Mouse (Mus musculus) spleen, postnatal 36 days (tissue): Measurements from ENCODE around the gene Rtl5.

Experiments used
- DNase-seq, 2 experiments: peaks; one replicate each; pipeline ENCODE4 v3.0.0; 2022; ENCODE audit warnings: low spot score in 2 of 2, mixed read lengths in 1 of 2

The Rtl5 gene

DNA sequence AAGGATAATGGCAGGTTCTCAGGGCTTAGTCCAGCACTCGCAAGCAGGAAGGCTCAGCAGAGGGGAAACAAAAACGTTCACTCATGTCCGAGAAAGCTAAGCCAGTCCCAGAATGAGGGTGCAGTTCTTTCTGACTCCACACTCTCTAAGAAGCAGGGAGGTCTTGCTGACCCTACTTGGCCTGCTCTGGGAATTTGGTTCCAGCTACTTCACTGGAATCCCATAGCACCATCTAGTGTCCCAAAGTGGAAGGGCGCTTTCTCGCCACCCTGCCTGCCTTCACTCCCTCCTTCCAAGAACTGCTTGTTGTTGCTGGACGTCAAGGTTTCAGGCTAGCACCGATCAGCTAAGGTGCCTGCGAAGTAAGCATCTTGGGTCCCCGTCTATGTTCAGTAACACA lies 5.0 kb downstream of the Rtl5 start:
- peak; percentile 27 for DNase-seq

DNA sequence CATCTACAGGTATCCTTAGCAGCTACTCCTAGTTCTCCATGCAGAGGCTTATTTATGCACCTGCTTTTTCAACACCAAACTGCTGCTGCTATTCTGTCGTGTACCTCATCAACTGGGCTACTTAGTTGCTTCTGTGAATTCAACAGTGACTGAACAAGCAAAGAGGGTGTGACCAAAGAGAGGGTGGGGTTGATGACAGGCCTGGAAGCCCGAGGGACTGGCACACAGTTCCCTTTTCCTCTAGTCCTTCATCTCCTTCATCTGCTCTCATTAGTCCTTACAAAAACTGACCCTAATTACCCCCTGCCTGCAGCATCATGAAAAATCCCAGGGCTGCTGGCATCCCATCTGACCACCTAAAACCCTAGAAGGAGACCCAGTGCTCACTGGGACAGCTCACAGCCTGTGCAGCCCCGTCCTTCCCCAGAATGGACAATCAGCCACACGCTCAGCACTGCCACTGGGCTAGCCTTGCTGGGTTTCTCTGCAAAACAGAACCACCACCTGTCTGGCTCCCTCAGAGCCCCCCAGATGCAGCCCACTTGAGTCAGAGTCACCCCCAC lies 5.8 kb downstream of the Rtl5 start:
- peak in 1 of 2 experiments; percentile 23 for DNase-seq

DNA sequence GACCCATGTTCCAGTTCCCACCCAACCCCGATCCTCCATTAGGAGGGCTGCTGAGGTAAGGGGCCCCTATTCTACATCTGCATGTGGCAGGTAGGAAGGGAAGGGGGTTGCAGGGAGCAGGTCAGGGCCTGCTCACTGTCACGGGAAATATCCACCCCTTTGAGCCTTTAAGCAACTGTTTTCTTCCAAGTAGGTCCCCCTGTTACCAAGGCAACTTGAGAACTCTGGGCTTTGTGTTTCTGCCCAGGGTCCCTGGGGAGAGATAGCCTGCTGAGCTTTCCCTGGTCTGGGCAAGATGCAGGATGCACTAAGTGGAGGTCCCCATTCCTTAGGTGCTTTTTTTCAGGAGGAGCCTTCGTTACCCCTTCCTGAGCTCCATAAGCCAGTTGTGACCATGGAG lies 7.0 kb downstream of the Rtl5 start:
- DNase-seq = no peak

DNA sequence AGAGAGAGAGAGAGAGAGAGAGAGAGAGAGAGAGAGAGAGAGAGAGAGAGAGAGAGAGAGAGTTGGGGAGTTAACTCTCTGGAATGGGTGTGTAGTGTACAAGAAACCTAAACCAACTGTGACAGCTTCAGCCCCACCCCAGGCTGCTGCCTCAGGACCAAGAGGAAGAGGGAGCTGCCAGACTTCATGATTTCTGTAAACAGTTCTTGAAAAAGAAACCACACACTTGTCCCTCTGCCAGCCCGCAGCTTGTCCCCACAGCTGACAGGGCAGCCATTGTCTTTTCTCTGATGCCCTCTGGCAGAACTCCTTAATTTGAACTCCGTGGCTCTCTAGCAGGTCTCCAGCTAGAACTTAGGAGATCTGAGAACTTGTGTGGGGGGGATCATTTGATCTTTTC lies 10.2 kb downstream of the Rtl5 start:
- DNase-seq = peak; percentile 29 to 34

DNA sequence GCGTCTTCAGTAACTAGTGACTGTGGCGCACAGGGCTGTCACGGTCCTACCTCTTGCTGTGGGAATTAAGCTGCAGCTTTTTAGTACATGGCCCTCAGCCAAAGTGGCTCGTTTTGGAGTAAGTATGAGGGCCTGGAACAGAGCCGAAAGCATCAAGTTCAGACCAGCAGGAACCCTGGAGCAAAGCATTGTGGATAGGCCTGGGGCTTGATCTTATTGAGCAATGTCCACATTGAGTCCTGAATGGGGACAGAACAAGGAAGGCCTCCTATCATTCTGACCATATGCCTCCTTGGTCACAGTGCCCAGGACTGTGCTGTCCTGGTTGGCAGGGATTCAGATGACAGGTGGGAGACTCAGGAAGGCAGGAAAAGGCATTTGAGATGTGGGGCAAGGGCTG lies 10.9 kb downstream of the Rtl5 start:
- no peak for DNase-seq

DNA sequence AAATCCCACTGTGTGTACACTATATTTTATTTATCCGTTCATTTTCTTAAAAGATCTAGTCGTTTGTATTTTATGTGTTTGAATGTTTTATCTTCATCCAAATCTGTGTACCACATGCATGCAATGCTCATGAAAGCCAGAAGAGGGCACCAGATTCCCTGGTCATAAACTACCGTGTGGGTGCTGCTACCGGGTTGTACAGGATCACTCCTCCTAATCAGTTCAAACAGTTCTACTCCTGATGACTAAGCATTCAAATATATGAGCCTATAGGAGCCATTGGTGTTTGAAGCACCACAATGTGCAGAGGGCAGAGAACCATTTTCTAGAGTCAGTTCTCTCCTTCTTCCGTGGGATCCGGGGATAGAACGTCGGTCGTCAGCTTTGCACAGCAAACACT lies 11.7 kb downstream of the Rtl5 start:
- peak in 1 of 2 experiments; percentile 27 for DNase-seq

DNA sequence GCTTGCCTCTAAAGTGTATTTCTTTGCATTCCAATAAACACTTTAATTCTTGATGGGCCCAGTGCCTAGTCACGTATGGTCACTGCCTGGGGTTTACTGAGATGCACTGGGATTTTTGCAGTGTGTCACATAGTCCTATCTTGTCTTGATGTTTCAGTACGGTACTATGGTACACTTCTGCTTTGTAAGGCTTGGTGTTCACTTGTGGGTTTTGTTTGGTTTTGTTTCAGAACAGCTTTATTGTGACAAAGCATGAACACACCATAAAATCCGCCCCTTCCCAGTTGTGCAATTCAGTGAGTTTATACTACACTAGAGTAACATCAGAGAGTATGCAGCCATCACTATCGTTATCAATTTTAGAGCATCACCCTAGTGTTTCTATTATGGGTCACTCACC lies 17.1 kb downstream of the Rtl5 start:
- no peak for DNase-seq

DNA sequence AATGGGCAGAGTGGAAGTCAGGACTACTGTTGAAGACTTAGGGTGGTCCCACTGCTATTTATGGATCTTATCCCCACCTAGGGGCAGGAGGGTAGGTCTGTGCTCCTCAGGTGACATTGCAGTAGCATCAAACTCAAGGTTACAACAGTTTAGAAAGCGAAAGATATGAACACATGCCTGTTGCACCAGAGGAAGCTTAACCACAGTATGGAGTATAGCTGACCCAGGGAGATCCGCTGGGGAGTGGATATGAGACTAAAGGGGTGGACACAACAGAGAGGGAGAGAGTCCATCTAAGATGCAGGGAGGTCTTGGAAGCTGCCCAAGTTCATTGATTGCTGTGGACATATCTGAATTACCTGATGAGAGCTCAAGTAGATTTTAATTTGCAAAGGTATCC lies 17.7 kb downstream of the Rtl5 start:
- DNase-seq = no peak

DNA sequence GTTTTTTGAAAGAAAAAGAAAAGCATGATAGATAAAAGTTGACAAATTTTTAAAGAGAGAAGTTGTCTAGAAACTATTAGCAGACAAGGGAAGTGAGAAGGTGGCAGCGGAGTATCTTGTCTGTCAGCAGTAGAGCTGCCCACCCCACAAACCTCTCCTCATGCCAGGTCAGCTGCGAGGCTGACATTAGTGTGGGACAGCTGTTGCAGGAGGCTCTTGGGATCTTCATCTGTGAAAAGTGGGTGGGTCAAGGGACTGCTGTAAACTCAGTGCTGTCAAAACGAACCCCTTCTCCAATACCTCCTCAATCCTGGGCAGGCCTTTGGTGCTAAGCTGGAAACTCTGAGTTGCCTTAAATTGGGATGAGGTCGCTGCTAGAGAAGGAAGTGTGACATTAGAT lies 19.9 kb downstream of the Rtl5 start:
- DNase-seq = no peak

DNA sequence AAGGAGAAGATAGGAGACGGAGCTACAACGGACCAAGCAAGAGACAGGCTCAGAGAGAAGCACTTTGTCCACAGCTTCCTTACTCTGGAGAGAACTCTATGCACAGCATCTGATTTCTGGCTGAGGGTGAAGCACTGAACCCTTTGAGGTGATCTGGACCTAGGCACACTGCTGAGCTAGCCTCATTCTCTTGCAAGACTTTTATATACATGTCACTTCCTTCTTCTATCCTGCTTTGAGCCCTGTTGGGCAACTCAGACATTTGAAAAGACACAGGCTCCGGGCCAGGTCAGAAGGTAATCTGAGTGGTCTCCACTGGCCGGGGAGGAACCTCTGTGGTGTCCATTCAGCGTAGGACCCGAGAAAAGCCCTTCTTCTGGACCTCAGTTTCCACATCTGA lies 20.6 kb downstream of the Rtl5 start:
- DNase-seq = no peak

DNA sequence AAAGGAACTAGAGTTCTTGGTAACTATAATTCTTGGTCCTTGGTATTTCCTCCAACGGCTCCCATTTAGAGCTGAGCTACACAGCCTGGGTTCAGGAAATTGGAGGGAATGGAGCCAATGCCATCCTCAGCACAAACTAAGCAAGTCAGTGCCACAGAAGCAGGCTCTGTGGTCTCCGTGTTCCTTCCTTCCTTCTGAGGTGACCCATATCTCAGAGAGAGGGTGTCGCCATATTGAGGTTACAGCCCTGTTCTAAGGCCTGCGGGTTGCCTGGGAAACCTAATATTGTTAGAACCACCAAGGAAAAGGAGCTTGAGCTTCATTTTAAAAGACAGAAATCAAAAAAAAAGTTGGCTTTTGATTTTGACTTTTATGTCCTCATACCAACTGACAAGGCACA lies 28.7 kb downstream of the Rtl5 start:
- no peak for DNase-seq

DNA sequence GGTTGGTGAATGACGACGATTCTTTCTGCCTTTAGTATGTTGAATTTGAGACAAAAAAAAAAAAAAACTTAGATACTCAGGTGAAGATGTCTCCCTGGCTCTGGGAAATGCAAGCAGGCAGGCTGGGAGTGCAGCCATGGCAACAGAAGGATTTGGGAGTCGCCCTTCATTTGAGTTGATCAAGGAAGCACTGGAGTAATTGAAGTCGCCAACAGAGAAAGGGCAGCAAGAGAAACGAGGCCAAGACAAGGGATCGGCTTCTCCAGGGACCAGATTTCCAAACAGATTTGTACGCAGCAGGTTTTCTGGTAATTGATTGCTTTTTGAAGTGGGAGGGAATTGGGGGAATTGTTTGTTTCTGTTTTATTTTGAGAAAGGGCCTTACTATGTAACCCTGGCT lies 29.5 kb downstream of the Rtl5 start:
- DNase-seq = no peak

DNA sequence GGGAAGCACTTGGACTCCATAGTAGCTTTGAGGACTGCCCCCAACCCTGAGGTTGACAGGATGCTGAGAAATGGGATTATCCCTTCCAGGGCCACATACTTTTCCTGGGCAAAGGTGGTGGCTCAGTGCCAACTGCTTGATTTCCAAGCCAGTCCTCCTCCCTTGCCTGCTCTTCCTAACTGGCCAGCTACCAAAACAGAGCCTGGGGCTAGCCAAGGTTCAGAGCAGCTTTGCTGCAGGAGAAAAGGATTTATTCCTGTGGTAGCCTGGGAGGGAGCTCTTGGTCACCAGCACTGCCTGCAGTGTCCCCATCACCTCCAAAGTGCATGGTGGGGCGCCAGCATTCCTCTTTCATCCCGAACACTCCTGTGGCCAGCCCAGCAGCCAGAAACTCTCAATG lies 33.6 kb downstream of the Rtl5 start:
- DNase-seq = no peak

DNA sequence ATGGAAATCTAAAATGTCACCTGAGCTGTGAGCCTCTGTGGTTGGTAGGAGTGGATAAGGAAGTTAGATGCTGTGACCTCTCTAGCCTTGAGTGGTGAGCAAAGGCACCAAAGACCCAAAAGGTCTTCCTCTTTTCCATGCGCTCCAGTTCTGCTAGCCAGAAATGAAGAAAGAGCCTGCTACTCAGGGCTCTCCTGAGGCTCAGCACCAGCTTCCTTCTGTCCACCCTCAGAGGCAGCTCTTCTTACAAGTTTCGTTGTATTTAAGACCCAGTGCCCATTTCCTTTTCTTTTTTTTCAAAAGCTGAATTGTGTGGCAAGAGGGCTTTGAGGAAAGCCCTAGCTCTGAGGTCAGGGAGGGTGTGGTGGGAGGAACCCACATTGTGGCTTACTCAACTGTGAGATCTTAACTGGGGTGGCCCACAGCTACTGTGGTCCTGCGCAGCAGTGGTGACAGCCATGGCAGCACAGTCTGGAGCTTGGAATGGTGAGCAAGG lies 34.2 kb downstream of the Rtl5 start:
- peak; percentile 8 to 17 for DNase-seq

DNA sequence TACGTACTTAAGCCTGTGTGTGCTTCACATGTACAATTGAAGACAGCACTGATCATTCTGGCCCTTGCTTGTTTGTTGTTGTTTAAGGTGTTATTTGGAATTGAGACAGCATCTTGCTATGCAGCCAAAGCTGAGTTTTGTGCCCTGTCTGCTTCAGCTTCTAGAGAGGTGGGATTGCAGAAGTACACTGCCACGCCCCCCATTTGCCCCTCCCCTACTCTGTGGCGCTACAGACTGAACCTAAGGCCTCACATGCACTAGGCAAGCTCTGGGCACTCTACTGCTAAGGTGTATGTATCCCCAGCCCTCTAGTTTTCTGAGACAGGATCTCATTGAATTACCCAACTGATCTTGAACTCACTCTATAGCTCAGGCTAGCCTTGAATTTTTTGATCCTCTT lies 35.4 kb downstream of the Rtl5 start:
- DNase-seq = no peak

DNA sequence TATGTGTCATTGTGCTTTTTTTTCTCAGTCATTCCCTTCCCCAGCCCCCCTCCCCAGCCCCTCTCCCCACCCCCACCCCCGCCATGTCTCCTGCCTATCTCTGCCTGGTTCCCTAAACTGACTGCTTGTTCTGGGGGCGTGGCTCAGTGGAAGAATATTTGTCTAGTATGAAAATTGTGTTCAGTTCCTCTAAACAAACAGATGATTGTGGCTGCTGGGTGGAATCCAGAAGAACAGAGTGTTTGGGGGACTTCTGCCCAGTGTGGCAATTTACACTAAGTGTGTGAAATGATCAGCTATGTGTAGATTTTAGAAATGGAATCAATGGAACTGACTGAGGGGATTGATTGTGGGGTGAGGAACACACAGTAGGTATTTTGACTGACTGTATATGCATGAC lies 37.5 kb downstream of the Rtl5 start:
- no peak for DNase-seq

DNA sequence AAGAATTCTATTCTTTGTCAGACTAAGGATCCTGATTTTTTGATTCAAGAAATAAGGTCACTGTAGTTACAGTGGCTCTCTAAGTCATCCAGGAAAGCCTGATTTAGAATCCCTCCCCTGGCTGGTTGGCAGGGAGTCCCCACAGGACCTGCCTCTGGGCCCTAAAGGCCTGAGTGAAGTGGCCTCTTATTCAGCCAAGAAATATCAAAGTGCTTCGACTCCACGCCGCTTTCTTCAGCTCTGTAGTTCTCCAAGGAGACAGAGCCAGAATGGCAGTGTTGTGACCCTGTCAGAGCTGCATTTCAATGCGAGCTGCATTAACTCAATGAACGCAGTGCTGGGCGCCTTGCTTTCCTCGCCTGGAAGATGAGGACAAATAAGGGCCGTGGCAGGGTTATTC lies 38.7 kb downstream of the Rtl5 start:
- DNase-seq = no peak

DNA sequence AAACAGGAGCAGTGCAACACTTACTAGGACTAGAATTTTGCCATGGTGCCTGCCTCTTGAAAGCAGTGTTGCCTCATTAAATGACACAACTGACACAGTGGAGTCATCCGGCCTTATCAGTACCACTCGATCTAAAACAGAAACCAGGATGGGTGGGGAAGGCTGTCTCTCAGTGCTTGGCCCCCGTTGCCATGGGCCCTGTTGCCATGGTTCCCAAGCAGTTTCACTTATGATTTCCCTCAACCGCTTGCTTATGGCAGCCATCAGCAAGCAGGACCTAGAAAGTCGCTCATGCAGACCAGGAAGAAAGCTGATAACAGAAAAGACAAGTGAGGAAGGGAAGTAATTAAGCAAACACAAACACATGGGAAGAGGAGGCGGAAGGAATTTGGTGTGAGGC lies 39.3 kb downstream of the Rtl5 start:
- peak; percentile 59 to 67 for DNase-seq

DNA sequence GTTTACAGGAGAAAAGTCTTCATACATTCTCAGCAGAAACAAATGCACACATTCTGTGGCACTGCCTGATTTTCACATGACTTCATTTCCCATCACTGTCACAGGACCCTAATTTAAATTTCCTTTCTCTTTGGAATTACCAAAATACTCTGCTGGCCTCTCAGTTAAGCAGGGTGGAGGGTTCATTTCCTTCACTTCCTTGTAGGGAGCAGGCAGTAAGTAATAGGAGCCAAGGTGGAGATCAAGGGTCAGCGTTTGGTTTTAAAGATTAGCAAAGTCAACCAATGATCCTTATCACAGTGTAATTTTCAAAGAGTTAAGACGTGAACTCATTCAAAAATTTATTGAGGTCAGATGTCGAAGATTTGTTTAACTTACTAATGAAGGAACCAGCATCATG lies 46.1 kb downstream of the Rtl5 start:
- DNase-seq = no peak

DNA sequence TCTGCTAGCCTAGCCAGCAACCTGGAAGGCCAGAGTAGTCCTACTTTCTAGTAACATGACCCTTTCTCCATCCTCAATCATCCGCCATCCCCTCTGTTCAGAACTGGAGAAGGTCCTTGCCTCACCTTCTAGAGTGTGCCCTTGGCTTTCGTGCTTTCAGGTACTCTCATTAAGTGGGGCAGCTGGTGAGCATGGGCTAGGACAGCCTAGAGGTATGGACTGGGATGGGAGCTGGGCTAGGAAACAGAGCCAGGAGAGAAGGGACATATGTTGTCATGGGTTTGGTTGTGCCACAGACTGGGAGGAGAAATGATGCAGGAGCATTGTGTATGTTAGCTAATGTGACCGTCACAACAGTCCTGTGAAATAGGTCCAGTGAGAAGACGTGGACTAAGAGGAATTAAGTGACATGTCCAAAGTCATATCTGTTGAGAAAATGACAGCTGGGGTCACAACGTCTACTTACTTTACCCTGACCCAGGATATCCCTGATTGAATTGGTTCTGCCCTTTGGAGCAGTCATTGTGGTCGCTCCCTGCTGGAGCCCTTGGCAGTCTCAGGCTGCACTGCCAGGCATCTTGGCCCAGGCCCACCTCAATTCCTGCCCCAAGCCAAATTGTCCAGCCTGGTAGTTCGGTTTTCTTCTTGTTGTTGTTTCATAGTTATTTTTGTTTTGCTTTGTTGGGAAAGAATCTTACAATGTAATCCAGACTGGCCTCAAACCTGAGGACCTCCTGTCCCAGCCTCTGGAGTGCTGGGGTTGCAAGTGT lies 51.4 kb downstream of the Rtl5 start:
- DNase-seq = no peak

DNA sequence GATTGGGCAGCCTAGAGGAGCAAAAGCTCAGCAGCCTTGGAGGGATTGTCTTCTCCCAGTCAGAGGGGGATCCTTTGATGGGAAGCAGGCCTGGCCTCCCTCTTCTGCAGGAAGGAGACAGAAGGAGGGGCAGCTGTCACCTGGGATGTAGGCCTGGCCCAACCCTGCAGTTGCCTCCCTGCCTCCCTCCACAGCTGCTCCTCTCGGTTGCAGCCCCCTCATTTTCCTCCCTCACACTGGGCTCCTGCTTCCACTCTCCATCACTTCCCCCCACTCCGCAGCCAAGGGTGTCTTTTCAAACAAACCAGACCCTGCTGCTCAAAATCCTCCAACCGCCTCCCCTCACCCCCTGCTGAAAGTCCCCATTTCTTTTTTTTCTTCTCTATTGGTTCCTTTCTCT lies 52.2 kb downstream of the Rtl5 start:
- DNase-seq = no peak

DNA sequence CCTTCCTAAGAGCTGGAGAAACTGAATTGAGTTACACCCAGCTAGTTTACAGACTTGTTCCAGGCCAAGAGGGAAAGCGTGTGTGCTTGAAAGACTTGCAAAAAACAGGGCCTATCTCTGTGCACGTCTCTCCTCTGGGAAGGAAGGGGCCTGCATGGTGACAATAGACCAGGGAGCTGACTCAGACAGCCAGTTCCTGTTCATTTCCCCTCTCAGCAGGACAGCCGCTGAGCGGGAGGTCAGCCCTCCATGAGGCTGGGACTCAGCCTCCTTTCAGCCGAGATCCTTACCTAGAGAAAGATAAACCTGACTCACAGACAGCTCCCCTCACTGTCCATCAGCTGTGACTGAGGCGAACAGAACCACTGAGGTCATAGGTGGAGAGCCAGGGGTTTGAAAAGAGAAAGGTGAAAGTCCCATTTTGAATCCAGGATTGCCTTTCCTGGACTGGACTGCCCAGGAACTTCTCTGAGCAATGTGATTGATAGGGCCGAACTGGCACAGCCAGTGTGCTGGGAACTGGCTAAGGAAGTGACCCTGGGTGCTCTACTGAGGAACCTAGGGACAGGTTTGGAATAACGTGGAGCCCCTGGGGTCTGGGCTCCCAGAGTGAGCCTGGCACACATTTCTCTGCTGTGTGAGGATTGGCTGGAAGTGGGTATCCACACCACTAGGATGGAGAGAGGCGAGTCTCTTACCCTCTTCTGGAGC lies 53.7 kb downstream of the Rtl5 start:
- DNase-seq = no peak
